Mouse (Mus musculus): ENCODE results near the gene Angptl7.

GRCm38 (mm10) chr4:148533613-148534328 lies 33.5 kb upstream of the Angptl7 start:
- no peak for TF ChIP-seq CTCF (IDR thresholded peaks at IDR 0.05; ENCODE audit: low read depth, low read length)
- no peak for TF ChIP-seq POLR2A (IDR thresholded peaks at IDR 0.05; ENCODE audit: insufficient read depth, low read length)

Data from ES-Bruce4 (cell line).